Mouse (Mus musculus) monocyte, adult 5-6 weeks (primary cell): ENCODE data around the gene Tssk4. TPM values are rescaled to one million over a fixed set of nuclear protein-coding genes. Genes with fewer than 3 reads are reported as not detected.

Source experiments
- ATAC-seq: fragments of 153-309, 156-312 bp; replicated peaks from 2 replicates; pipeline ENCODE4 v1.8.0; 2017; ENCODE audit warnings: mild to moderate bottlenecking; ENCODE audit not compliant: low TSS enrichment, insufficient number of reproducible peaks, severe bottlenecking, poor library complexity, low FRiP score
- total RNA-seq: library from RNA; stranded (forward); fragments of 200-1000, 200-491, 200-594 nt; gene quantifications from 3 replicates; pipeline ENCODE4 v1.2.3, GENCODE M21; 2017

The Tssk4 gene
- total RNA-seq, 1 experiment from 2014 or later: not detected

DNA sequence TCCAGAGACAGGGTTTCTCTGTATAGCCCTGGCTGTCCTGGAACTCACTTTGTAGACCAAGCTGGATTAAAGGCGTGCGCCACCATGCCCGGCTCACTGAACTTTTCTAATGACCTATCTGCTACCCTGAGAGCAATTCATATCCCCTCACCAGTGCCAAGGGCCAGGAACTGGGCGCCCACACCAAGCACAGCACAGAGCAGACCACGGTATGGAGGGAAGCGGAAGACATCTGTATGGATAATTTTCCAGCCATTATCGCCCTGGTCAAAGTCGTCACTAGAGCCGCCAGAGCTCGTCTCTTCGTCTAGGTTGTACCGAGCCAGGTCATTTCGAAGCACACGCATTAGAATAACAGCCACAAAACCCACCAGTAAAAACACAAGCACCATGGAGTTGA is 9.2 kb upstream of the Tssk4 start:
- no peak for ATAC-seq

- no peak for ATAC-seq
Measured at GRCm38 (mm10) chr14:55641291-55641690, 8.7 kb upstream of the Tssk4 start.

GRCm38 (mm10) chr14:55642679-55643059 is 7.3 kb upstream of the Tssk4 start:
- ATAC-seq: no peak

- ATAC-seq: peak; percentile 78
Measured at GRCm38 (mm10) chr14:55643060-55643907, 6.7 kb upstream of the Tssk4 start, which contains the start of gene Tm9sf1. Tm9sf1 (minus strand) TSS chr14:55643806.

GRCm38 (mm10) chr14:55644261-55644888 is 5.6 kb upstream of the Tssk4 start:
- no peak for ATAC-seq

GRCm38 (mm10) chr14:55651528-55651927 is 1.5 kb downstream of the Tssk4 start:
- ATAC-seq: no peak

DNA sequence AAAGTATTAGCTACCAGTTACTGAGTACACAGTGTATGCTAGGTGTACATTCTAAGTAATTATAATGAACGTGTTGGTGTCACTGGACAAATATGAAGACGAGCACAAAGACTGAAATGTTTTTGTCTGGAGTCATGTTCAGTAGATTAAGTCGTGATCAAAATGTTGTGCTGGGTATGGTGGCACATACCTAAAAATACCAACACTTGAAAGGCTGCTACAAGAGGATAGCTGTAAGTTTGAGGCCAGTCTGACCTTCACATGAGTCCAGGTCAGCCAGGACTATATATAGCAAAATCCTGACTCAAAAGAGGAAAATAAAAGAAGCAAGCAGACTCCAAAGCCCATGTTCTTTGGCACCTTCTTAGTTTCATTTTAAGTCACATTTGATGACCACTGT is 7.0 kb downstream of the Tssk4 start:
- ATAC-seq: no peak

DNA sequence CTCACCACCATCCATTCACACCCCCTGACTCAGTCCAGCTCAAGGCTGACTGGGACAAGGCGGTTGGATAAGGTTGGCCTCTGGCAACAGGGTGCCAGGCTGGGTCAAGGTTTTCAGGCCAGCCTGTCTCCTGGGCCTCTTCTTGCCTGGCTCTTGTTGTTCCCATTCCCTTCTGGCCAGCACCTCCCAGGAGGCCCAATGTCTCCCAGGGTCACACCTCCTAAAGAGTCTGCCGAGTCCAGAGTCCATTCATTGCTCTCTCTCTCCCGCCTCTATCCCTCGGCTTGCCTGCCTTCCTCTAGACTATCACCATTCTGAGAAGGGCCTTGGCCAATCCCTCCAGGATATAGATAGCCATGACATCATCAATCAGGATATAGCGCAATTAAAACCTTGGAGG is 8.0 kb downstream of the Tssk4 start:
- no peak for ATAC-seq

GRCm38 (mm10) chr14:55659960-55660573 is 10.1 kb downstream of the Tssk4 start, which contains the start of gene Mdp1:
Mdp1 (minus strand) TSS chr14:55660508.
- ATAC-seq: peak; percentile 95

DNA sequence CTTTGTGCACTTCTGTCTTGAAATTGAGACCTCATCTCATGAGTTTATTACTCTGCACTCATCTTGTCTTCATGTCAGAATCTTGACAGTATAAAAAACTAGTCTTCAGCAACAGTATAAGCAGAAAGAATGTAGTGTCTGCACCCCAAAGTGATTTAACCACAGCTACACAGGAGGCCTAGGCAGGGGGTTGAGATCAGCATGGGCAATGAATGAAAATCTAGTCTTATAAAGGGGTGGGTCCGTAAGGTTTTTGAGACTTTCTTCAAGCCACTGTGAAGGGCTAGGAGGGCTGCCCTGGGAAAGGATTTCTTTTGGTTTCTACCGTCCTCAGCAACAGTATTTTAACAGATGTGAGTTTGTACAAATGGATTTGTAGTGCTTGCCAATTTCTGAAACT is 10.7 kb downstream of the Tssk4 start:
- ATAC-seq: no peak

GRCm38 (mm10) chr14:55671486-55671832 is 21.5 kb downstream of the Tssk4 start:
- peak; percentile 10; the same call in 1 of the 2 replicates for ATAC-seq

- ATAC-seq: peak; percentile 100
Measured at GRCm38 (mm10) chr14:55671833-55672740, 22.1 kb downstream of the Tssk4 start, which contains the start of the genes Gmpr2 and Nedd8. Gmpr2 (plus strand) TSS chr14:55671941. Nedd8 (minus strand) TSS chr14:55672124.

GRCm38 (mm10) chr14:55672741-55673060 is 22.7 kb downstream of the Tssk4 start:
- no peak for ATAC-seq

DNA sequence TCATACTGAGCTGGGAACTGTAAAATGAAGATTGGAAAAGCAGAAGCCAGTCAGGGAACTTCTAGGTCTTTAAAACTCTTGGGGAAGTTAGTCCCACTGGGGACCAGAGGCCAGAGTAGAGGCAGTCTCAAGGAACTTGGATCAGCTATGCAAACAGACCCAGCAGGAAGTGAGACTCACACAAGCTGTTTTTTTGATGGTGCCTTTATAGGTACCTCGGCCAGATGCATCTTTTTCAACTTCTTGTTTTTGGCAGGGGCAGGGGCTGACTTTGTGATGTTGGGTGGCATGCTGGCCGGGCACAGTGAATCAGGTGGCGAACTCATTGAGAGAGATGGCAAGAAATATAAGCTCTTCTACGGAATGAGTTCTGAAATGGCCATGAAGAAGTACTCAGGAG is 27.6 kb downstream of the Tssk4 start:
- no peak for ATAC-seq

- ATAC-seq: peak; percentile 90
Measured at GRCm38 (mm10) chr14:55681160-55682117, 31.5 kb downstream of the Tssk4 start, which contains the start of gene Tinf2. Tinf2 (minus strand) TSS chr14:55681820.

GRCm38 (mm10) chr14:55682118-55682493 is 32.1 kb downstream of the Tssk4 start:
- ATAC-seq: no peak

- ATAC-seq: no peak
Measured at GRCm38 (mm10) chr14:55689433-55689832, 39.4 kb downstream of the Tssk4 start.

GRCm38 (mm10) chr14:55697226-55697625 is 47.2 kb downstream of the Tssk4 start:
- ATAC-seq: peak; percentile 92
